Mouse (Mus musculus) E14TG2a.4 (cell line): ENCODE measurements around the gene Tgoln1.

Experiments
- H3K27me3 ChIP-seq: 2 replicates; pipeline ENCODE4 v1.6.1; 2014; ENCODE audit warnings: low read length, control low read depth; ENCODE audit not compliant: insufficient read depth
- H3K36me3 ChIP-seq: 2 replicates; pipeline ENCODE4 v1.6.1; 2014; ENCODE audit warnings: low read length, control low read depth; ENCODE audit not compliant: insufficient read depth
- H3K4me1 ChIP-seq: replicated peaks from 2 replicates; pipeline ENCODE4 v1.6.1; 2014; ENCODE audit warnings: low read depth, low read length, control low read depth
- H3K4me3 ChIP-seq: replicated peaks from 2 replicates; pipeline ENCODE4 v1.5.1; 2014; ENCODE audit warnings: mild to moderate bottlenecking, low read length
- H3K9me3 ChIP-seq: 2 replicates; pipeline ENCODE4 v1.6.1; 2014; ENCODE audit warnings: low read length, control low read depth
- CTCF ChIP-seq: conservative IDR thresholded peaks from 2 replicates; pipeline ENCODE4 v1.5.1; 2014; ENCODE audit warnings: low read length
- NANOG ChIP-seq: IDR thresholded peaks from 2 replicates; pipeline ENCODE4 v1.6.1; 2014; ENCODE audit warnings: borderline replicate concordance, low read length, mixed read lengths
- POU5F1 ChIP-seq: IDR thresholded peaks from 2 replicates; pipeline ENCODE4 v1.6.1; 2014; ENCODE audit warnings: low read length, borderline replicate concordance

Tgoln1 gene

GRCm38 (mm10) chr6:72593914-72594313, 22.9 kb downstream of the Tgoln1 start:
- H3K36me3 ChIP-seq = 0 out of 2 replicates have a peak, but pooled peaks cover 6% of the 10 kb centered on the region
- peaks cover 20% of the 10 kb centered on the region for H3K4me1 ChIP-seq
- TF ChIP-seq POU5F1 (no peak), NANOG (no peak), CTCF (no peak)
- no peaks in the 10 kb centered on the region; the same call in 1 of the 2 replicates for H3K27me3 ChIP-seq
- H3K4me3 ChIP-seq = no peak overlapping the region
- H3K9me3 ChIP-seq = no peaks in the 10 kb centered on the region

- no peak for TF ChIP-seq CTCF
- Histone ChIP-seq H3K27me3 (no peaks in the 10 kb centered on the region; the same call in 1 of the 2 replicates), H3K4me3 (no peak overlapping the region), H3K9me3 (no peaks in the 10 kb centered on the region), H3K4me1 (peaks cover 15% of the 10 kb centered on the region), H3K36me3 (0 out of 2 replicates have a peak, but pooled peaks cover 6% of the 10 kb centered on the region)
These were observed 23.6 kb downstream of the Tgoln1 start for GRCm38 (mm10) chr6:72593011-72593803.

GRCm38 (mm10) chr6:72590111-72590510, 26.7 kb downstream of the Tgoln1 start:
- Histone ChIP-seq H3K4me1 (0 out of 2 replicates have a peak, but pooled peaks cover 3% of the 10 kb centered on the region), H3K36me3 (0 out of 2 replicates have a peak, but pooled peaks cover 10% of the 10 kb centered on the region), H3K4me3 (no peak overlapping the region), H3K9me3 (no peaks in the 10 kb centered on the region), H3K27me3 (no peaks in the 10 kb centered on the region)
- no peak for TF ChIP-seq CTCF
- TF ChIP-seq POU5F1 = no peak
- TF ChIP-seq NANOG = no peak

- H3K36me3 ChIP-seq = 0 out of 2 replicates have a peak, but pooled peaks cover 4% of the 10 kb centered on the region
- no peaks in the 10 kb centered on the region for H3K9me3 ChIP-seq
- H3K27me3 ChIP-seq = no peaks in the 10 kb centered on the region
- TF ChIP-seq CTCF = no peak
- TF ChIP-seq NANOG = no peak
- TF ChIP-seq POU5F1 = no peak
- 0 out of 2 replicates have a peak, but pooled peaks cover 8% of the 10 kb centered on the region for H3K4me1 ChIP-seq
- no peak overlapping the region for H3K4me3 ChIP-seq
These were observed 28.5 kb downstream of the Tgoln1 start for GRCm38 (mm10) chr6:72588307-72588706.

- TF ChIP-seq CTCF (no peak), POU5F1 (no peak), NANOG (no peak)
- 0 out of 2 replicates have a peak, but pooled peaks cover 4% of the 10 kb centered on the region for H3K36me3 ChIP-seq
- no peaks in the 10 kb centered on the region for H3K9me3 ChIP-seq
- H3K4me1 ChIP-seq = peaks cover 14% of the 10 kb centered on the region
- no peaks in the 10 kb centered on the region for H3K27me3 ChIP-seq
- H3K4me3 ChIP-seq = no peak overlapping the region
These were observed 30.1 kb downstream of the Tgoln1 start for GRCm38 (mm10) chr6:72586701-72587100.

GRCm38 (mm10) chr6:72584154-72584553, 32.6 kb downstream of the Tgoln1 start:
- H3K4me1 ChIP-seq = peaks cover 16% of the 10 kb centered on the region
- TF ChIP-seq POU5F1 = no peak
- no peak for TF ChIP-seq NANOG
- TF ChIP-seq CTCF = no peak
- H3K4me3 ChIP-seq = no peak overlapping the region
- 0 out of 2 replicates have a peak, but pooled peaks cover 15% of the 10 kb centered on the region for H3K36me3 ChIP-seq
- no peaks in the 10 kb centered on the region for H3K27me3 ChIP-seq
- H3K9me3 ChIP-seq = no peaks in the 10 kb centered on the region

GRCm38 (mm10) chr6:72583211-72583839, 33.5 kb downstream of the Tgoln1 start:
- Histone ChIP-seq H3K27me3 (no peaks in the 10 kb centered on the region), H3K9me3 (no peaks in the 10 kb centered on the region), H3K4me1 (peaks cover 16% of the 10 kb centered on the region), H3K4me3 (no peak overlapping the region), H3K36me3 (0 out of 2 replicates have a peak, but pooled peaks cover 17% of the 10 kb centered on the region)
- no peak for TF ChIP-seq POU5F1
- TF ChIP-seq NANOG = no peak
- no peak for TF ChIP-seq CTCF

GRCm38 (mm10) chr6:72581625-72582382, 35.0 kb downstream of the Tgoln1 start:
- Histone ChIP-seq H3K36me3 (peaks cover 30% of the 10 kb centered on the region), H3K4me1 (peaks cover 16% of the 10 kb centered on the region)
- no peak for TF ChIP-seq NANOG
- TF ChIP-seq CTCF = no peak
- TF ChIP-seq POU5F1 = no peak

More at GRCm38 (mm10) chr6:72581625-72582382, 35.0 kb downstream of the Tgoln1 start:
- Histone ChIP-seq H3K4me3 (no peak overlapping the region), H3K9me3 (no peaks in the 10 kb centered on the region), H3K27me3 (no peaks in the 10 kb centered on the region)
